Mouse (Mus musculus) stomach, postnatal 0 days (tissue): ENCODE data around the gene Tmem165.

Experiments used
- CTCF ChIP-seq: IDR thresholded peaks from 2 replicates; pipeline ENCODE4 v1.5.1; 2016; ENCODE audit warnings: antibody characterized with exemption, low read depth, mild to moderate bottlenecking, moderate library complexity
- EP300 ChIP-seq: optimal IDR thresholded peaks from 2 replicates; pipeline ENCODE3; 2016; ENCODE audit warnings: antibody characterized with exemption

DNA sequence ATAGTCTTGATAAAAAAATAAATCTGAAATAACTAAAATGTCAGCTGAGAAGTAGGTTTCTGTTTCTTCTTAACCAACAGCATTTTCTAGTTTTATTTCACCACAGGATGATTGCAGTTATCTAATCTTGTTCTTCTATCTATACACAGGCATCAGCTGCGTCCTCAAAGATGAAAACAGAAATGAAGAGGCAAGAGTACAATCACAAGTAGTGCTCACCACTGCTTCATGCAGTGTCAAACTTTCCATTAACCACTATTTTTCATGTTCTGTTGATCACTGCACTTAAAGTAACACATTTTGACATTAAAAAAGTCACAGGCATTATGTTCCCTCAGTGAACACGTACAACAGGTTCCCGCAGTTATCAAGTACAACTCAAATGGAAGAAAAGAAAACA is 67.3 kb downstream of the Tmem165 start:
- no peak for TF ChIP-seq CTCF
- TF ChIP-seq EP300: no peak
